Mouse (Mus musculus) heart, embryonic 13.5 days (tissue): Measurements from ENCODE around the gene Gne. TPM values are rescaled to one million over a fixed set of nuclear protein-coding genes. Genes with fewer than 3 reads are reported as not detected.
A peak's percentile ranks its signal among the peaks of the same experiment; 100 is the strongest.
"Not testable (repeated sequence)": the region's sequence is repeated elsewhere in the genome, so short reads cannot be mapped to it uniquely, and the experiment has no call there.

Experiments
- ATAC-seq: fragments of 200-750 bp; cut with Nextera tagmentation; 2 replicates; pipeline ENCODE4 v1.8.0; 2017; ENCODE audit warnings: moderate TSS enrichment; ENCODE audit not compliant: insufficient number of reproducible peaks, low FRiP score, low TSS enrichment; ENCODE audit errors: extremely low read depth
- H3K27ac ChIP-seq: fragments of 300-500 bp; sonication (generic); replicated peaks from 2 replicates; pipeline ENCODE4 v1.5.1; 2015; ENCODE audit warnings: moderate library complexity, mild to moderate bottlenecking, inconsistent platforms
- H3K27me3 ChIP-seq: fragments of 300-500 bp; sonication (generic); replicated peaks from 2 replicates; pipeline ENCODE4 v1.6.1; 2015; ENCODE audit warnings: mild to moderate bottlenecking, inconsistent platforms
- H3K36me3 ChIP-seq: fragments of 300-500 bp; sonication (generic); 2 replicates; pipeline ENCODE4 v1.6.1; 2015; ENCODE audit warnings: mild to moderate bottlenecking, inconsistent platforms
- H3K4me1 ChIP-seq: fragments of 300-500 bp; sonication (generic); 2 replicates; pipeline ENCODE4 v1.6.1; 2015; ENCODE audit warnings: inconsistent platforms
- H3K4me2 ChIP-seq: fragments of 300-500 bp; sonication (generic); 2 replicates; pipeline ENCODE4 v1.6.1; 2015; ENCODE audit warnings: inconsistent platforms, mild to moderate bottlenecking, moderate library complexity
- H3K4me3 ChIP-seq: fragments of 300-500 bp; sonication (generic); 2 replicates; pipeline ENCODE4 v1.5.1; 2015; ENCODE audit warnings: moderate library complexity, mild to moderate bottlenecking, inconsistent platforms
- H3K9ac ChIP-seq: fragments of 300-500 bp; sonication (generic); 2 replicates; pipeline ENCODE4 v1.6.1; 2015; ENCODE audit warnings: inconsistent platforms, mild to moderate bottlenecking, moderate library complexity
- H3K9me3 ChIP-seq: fragments of 300-500 bp; sonication (generic); 2 replicates; pipeline ENCODE4 v1.6.1; 2016; ENCODE audit warnings: inconsistent platforms
- WGBS: fragments of 180-500 bp; shearing (Covaris S2); methylation state at CpG from one replicate; pipeline ENCODE4 v1.1.7; 2015; ENCODE audit warnings: mixed read lengths; 5-methylcytosine and 5-hydroxymethylcytosine counted together
- polyA plus RNA-seq: library from polyadenylated mRNA; unstranded; fragments of >200 nt; fragmentation: Nextera tagmentation; extraction: Ambion mirVana; gene quantifications from 2 replicates; pipeline ENCODE4 v1.2.1, GENCODE M21; 2015

Gne gene
- polyA plus RNA-seq, 1 experiment from 2014 or later = 32.6 TPM

GRCm38 (mm10) chr4:44046066-44046465 lies 37.9 kb downstream of the Gne start:
- H3K4me2 ChIP-seq = no peak overlapping the region
- H3K27ac ChIP-seq = no peak overlapping the region
- no peaks in the 10 kb centered on the region for H3K9me3 ChIP-seq
- no peaks in the 10 kb centered on the region for H3K27me3 ChIP-seq
- no peak for ATAC-seq
- WGBS = 75% methylated on average over 5 of the region's 5 CpGs
- H3K9ac ChIP-seq = no peak overlapping the region
- no peak overlapping the region for H3K4me3 ChIP-seq
- no peaks in the 10 kb centered on the region for H3K4me1 ChIP-seq
- H3K36me3 ChIP-seq = peaks cover 87% of the 10 kb centered on the region

- Histone ChIP-seq H3K9ac (no peak overlapping the region), H3K27ac (no peak overlapping the region), H3K9me3 (no peaks in the 10 kb centered on the region), H3K27me3 (no peaks in the 10 kb centered on the region), H3K4me2 (no peak overlapping the region), H3K36me3 (peaks cover 88% of the 10 kb centered on the region), H3K4me1 (no peaks in the 10 kb centered on the region), H3K4me3 (no peak overlapping the region)
- WGBS = 90% methylated on average over 5 of the region's 5 CpGs
- no peak for ATAC-seq
Observed at GRCm38 (mm10) chr4:44044685-44045356, 39.2 kb downstream of the Gne start.

- peaks cover 88% of the 10 kb centered on the region for H3K36me3 ChIP-seq
Observed at GRCm38 (mm10) chr4:44043182-44043581, 40.8 kb downstream of the Gne start.

GRCm38 (mm10) chr4:44042429-44042828 lies 41.5 kb downstream of the Gne start:
- Histone ChIP-seq H3K36me3 (peaks cover 89% of the 10 kb centered on the region), H3K27me3 (no peaks in the 10 kb centered on the region), H3K4me2 (no peak overlapping the region), H3K27ac (no peak overlapping the region), H3K4me1 (no peaks in the 10 kb centered on the region), H3K9me3 (no peaks in the 10 kb centered on the region), H3K9ac (no peak overlapping the region), H3K4me3 (no peak overlapping the region)
- no peak for ATAC-seq
- WGBS = 87% methylated on average over 5 of the region's 5 CpGs

More at GRCm38 (mm10) chr4:44043182-44043581, 40.8 kb downstream of the Gne start:
- not testable (repeated sequence) for H3K27me3 ChIP-seq, H3K4me3 ChIP-seq, H3K27ac ChIP-seq, ATAC-seq, H3K4me2 ChIP-seq, H3K4me1 ChIP-seq, H3K9me3 ChIP-seq, H3K9ac ChIP-seq
- WGBS = 85% methylated on average over 4 of the region's 4 CpGs

- Histone ChIP-seq H3K27ac (no peak overlapping the region), H3K9me3 (no peaks in the 10 kb centered on the region), H3K27me3 (no peaks in the 10 kb centered on the region), H3K4me2 (no peak overlapping the region), H3K36me3 (peaks cover 92% of the 10 kb centered on the region), H3K4me1 (no peaks in the 10 kb centered on the region), H3K4me3 (no peak overlapping the region), H3K9ac (no peak overlapping the region)
- 89% methylated on average over 4 of the region's 4 CpGs for WGBS
- ATAC-seq = no peak
Observed at GRCm38 (mm10) chr4:44040802-44041201, 43.2 kb downstream of the Gne start.

DNA sequence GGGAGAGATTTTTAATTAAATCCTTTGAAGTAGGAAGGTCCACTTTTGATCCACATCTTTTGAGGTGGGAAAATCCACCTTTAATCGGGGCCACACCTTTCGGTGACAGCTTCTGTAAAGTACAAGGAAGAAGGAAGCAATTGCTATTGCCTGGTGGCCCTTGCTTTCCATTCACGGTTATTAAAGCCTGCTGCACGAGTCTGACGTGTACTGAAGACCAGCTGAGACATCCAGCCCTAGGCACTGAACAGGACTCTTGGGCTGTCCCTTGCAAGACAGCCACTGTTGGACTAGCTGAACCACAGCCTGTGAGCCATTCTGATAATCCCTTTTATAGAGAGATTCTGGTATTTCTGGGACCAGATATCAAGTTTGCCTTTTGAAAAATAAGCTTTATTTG lies 47.5 kb downstream of the Gne start:
- Histone ChIP-seq H3K36me3 (peaks cover 95% of the 10 kb centered on the region), H3K27me3 (no peaks in the 10 kb centered on the region), H3K9me3 (no peaks in the 10 kb centered on the region), H3K27ac (no peak overlapping the region), H3K4me3 (no peak overlapping the region), H3K4me2 (no peak overlapping the region), H3K9ac (no peak overlapping the region), H3K4me1 (peaks cover 6% of the 10 kb centered on the region)
- 80% methylated on average over 5 of the region's 5 CpGs for WGBS
- no peak for ATAC-seq

DNA sequence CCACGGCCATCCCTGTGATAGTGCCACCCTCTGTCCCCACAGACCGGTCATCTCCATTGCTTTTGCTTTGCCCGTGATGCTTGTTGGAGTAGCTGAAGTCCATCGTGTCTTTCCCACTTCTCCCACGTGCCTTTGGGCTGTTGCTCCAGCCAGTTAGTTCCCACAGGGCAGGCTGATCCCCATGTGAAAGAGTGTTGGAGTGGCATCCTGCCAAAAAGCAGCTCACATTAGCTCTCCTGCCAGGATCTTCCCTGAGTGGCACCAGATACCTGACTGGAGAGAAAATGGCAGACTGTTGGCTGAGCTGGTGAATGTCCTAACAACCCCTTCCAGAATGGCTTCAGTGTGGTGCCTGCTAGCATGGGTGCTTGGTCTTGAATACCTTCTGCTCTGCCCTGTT lies 52.5 kb downstream of the Gne start:
- Histone ChIP-seq H3K9ac (no peak overlapping the region), H3K36me3 (peaks cover 94% of the 10 kb centered on the region), H3K4me3 (no peak overlapping the region), H3K27me3 (no peaks in the 10 kb centered on the region), H3K9me3 (no peaks in the 10 kb centered on the region), H3K27ac (no peak overlapping the region), H3K4me1 (peaks cover 47% of the 10 kb centered on the region), H3K4me2 (no peak overlapping the region)
- ATAC-seq = no peak
- 78% methylated on average over 5 of the region's 5 CpGs for WGBS

- Histone ChIP-seq H3K27ac (peak overlapping the region; percentile 96), H3K36me3 (peaks cover 98% of the 10 kb centered on the region), H3K4me1 (peaks cover 47% of the 10 kb centered on the region), H3K9ac (no peak overlapping the region), H3K4me2 (no peak overlapping the region), H3K4me3 (no peak overlapping the region), H3K27me3 (no peaks in the 10 kb centered on the region), H3K9me3 (no peaks in the 10 kb centered on the region)
- ATAC-seq = no peak
- WGBS = 62% methylated on average over 15 of the region's 15 CpGs
Observed at GRCm38 (mm10) chr4:44029661-44030066, 54.3 kb downstream of the Gne start.

GRCm38 (mm10) chr4:44028303-44029135 lies 55.5 kb downstream of the Gne start:
- Histone ChIP-seq H3K9ac (peak overlapping the region; percentile 68), H3K4me2 (peak overlapping the region; percentile 50)

DNA sequence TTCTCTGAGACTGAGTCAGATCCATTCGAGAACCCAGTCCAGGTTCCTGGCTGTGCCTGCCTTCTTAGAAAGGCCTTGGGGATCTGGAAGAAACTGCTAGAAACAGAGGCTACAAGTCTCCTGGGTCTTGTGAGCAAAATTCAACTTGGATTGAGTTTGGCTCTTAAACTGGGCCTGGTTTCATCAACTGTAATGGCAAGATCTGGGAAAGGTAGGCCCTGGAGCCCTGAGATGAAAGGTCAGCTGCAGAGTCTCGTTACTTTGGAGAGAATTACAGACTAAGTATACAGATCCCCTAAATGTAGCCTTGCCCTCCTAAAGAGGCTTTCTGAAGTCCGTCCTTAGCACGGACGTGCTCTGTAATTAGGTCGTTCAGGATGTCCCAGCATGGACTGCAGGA lies 58.4 kb downstream of the Gne start:
- no peak overlapping the region for H3K27ac ChIP-seq
- no peak for ATAC-seq
- no peak overlapping the region for H3K4me3 ChIP-seq
- peaks cover 32% of the 10 kb centered on the region for H3K4me1 ChIP-seq
- peaks cover 99% of the 10 kb centered on the region for H3K36me3 ChIP-seq
- H3K9me3 ChIP-seq = no peaks in the 10 kb centered on the region
- no peak overlapping the region for H3K9ac ChIP-seq
- 92% methylated on average over 6 of the region's 6 CpGs for WGBS
- no peak overlapping the region for H3K4me2 ChIP-seq
- no peaks in the 10 kb centered on the region for H3K27me3 ChIP-seq

More at GRCm38 (mm10) chr4:44028303-44029135, 55.5 kb downstream of the Gne start:
- H3K27me3 ChIP-seq = no peaks in the 10 kb centered on the region
- peak overlapping the region; percentile 96 for H3K27ac ChIP-seq
- H3K36me3 ChIP-seq = peaks cover 98% of the 10 kb centered on the region
- peaks cover 47% of the 10 kb centered on the region for H3K4me1 ChIP-seq
- no peak for ATAC-seq
- no peaks in the 10 kb centered on the region for H3K9me3 ChIP-seq
- H3K4me3 ChIP-seq = no peak overlapping the region
- WGBS = 44% methylated on average over 16 of the region's 16 CpGs

DNA sequence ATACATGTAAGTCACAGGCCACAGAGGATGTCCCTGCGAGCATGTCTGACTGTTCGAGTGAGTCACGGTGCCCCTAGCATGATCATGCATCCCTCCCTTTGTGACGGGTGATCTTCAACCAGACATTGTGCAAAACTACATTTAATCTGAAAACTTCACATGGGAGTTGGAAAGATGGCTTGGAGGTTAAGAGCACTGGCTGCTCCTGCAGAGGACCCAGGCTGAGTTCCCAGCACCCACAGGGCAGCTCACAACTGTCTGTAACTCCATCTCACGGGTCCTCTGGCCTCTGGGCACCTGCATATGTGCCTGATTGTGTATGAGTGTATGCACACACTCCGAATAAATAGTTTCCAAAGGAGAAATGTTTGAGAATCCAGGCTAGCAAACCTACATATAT lies 59.7 kb downstream of the Gne start:
- no peak overlapping the region for H3K27ac ChIP-seq
- H3K9me3 ChIP-seq = no peaks in the 10 kb centered on the region
- peaks cover 99% of the 10 kb centered on the region for H3K36me3 ChIP-seq
- H3K9ac ChIP-seq = no peak overlapping the region
- ATAC-seq = no peak
- H3K4me1 ChIP-seq = peaks cover 19% of the 10 kb centered on the region
- no peak overlapping the region for H3K4me3 ChIP-seq
- WGBS = 95% methylated on average over 6 of the region's 6 CpGs
- no peak overlapping the region for H3K4me2 ChIP-seq
- H3K27me3 ChIP-seq = no peaks in the 10 kb centered on the region
